Mouse (Mus musculus) 3134 (cell line): ENCODE results near the gene Brwd1.
A peak's percentile ranks its signal among the peaks of the same experiment; 100 is the strongest.
"Not testable (repeated sequence)": the region's sequence is repeated elsewhere in the genome, so short reads cannot be mapped to it uniquely, and the experiment has no call there.

Source experiments
- DNase-seq: peaks from one replicate; pipeline ENCODE4 v3.0.0-alpha.2; 2011; ENCODE audit warnings: low spot score; ENCODE audit not compliant: insufficient read length; ENCODE audit errors: extremely low read depth

The Brwd1 gene

GRCm38 (mm10) chr16:95991122-95991900, 91.0 kb downstream of the Brwd1 start:
- DNase-seq, result no peak

GRCm38 (mm10) chr16:95990462-95991121, 91.7 kb downstream of the Brwd1 start, which contains the start of gene Psmg1:
Gene Psmg1 (minus strand): TSS chr16:95990960.
- peak; percentile 95 for DNase-seq

GRCm38 (mm10) chr16:95984911-95985310, 97.4 kb downstream of the Brwd1 start:
- DNase-seq, result no peak

- no peak for DNase-seq
Measured at GRCm38 (mm10) chr16:95983601-95984000, 98.7 kb downstream of the Brwd1 start.

- DNase-seq, result no peak
Measured at GRCm38 (mm10) chr16:95970841-95971240, 111.5 kb downstream of the Brwd1 start.

- DNase-seq, result no peak
Measured at GRCm38 (mm10) chr16:95967455-95967854, 114.9 kb downstream of the Brwd1 start.

GRCm38 (mm10) chr16:95964427-95965023, 117.8 kb downstream of the Brwd1 start:
- no peak for DNase-seq

GRCm38 (mm10) chr16:95961484-95961883, 120.8 kb downstream of the Brwd1 start:
- DNase-seq, result not testable (repeated sequence)

- DNase-seq, result not testable (repeated sequence)
Measured at GRCm38 (mm10) chr16:95960689-95961088, 121.6 kb downstream of the Brwd1 start.

- no peak for DNase-seq
Measured at GRCm38 (mm10) chr16:95958080-95958479, 124.2 kb downstream of the Brwd1 start.

- DNase-seq, result no peak
Measured at GRCm38 (mm10) chr16:95956618-95957017, 125.7 kb downstream of the Brwd1 start.

- no peak for DNase-seq
Measured at GRCm38 (mm10) chr16:95955716-95956346, 126.5 kb downstream of the Brwd1 start.

GRCm38 (mm10) chr16:95954341-95954740, 128.0 kb downstream of the Brwd1 start:
- no peak for DNase-seq

GRCm38 (mm10) chr16:95953159-95953650, 129.1 kb downstream of the Brwd1 start:
- no peak for DNase-seq

- DNase-seq, result no peak
Measured at GRCm38 (mm10) chr16:95951471-95951870, 130.9 kb downstream of the Brwd1 start.

- peak; percentile 44 for DNase-seq
Measured at GRCm38 (mm10) chr16:95945389-95946311, 136.7 kb downstream of the Brwd1 start.

- no peak for DNase-seq
Measured at GRCm38 (mm10) chr16:95943186-95943585, 139.1 kb downstream of the Brwd1 start.
